ENCODE assay signal across 14 mouse cellular contexts in the genomic region with DNA sequence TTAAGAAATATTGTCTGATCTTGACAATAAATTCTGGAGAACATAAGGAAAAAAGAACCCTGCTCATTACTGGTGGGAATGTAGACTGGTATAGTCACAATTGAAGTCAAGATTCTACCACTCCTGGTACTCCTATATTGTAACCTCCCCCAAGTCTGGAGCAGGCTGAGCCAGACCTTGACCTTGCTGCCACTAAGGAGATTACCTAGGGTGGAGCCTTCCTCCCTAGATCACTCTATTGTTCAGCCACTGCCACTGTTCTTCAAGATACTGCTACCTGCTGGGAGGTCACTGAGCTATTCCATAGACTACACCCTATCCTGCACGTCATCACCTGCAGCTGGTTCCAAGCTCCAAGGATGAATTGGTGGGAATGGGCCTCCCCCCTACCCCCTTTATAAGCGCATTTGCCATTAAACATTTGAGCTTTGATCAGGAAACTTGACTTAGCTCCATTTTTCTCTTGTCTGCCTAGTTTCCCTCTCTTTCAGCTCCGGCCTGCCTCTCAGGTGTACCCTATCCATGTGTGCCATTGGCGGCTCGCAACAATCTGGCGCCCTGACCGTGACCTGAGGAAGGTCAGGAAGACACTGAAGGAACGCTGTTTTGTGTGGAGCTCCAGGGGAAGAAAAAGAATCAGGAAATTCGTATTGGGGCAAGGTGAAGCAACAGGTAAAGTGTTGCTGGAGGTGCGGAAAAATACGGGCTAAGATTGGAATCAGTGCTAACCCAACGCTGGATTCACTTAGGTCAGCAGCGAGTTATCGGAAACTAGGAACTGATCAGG. TPM values are rescaled to one million over a fixed set of nuclear protein-coding genes. Genes with fewer than 3 reads are reported as not detected.
DNase-seq lines count a peak whose midpoint lies in the region; TF ChIP-seq lines count a peak whose summit lies in the region.
"Not testable (repeated sequence)": the region's sequence is repeated elsewhere in the genome, so short reads cannot be mapped to it uniquely, and the experiment has no call there.
"Had no signal": no experiment of that assay in that cellular context is flagged by ENCODE, and none has a peak within 500 bp of the region (broad histone marks: within the 10 kb centered on the region; RNA-seq: fewer than 3 reads in every experiment).

No protein-coding gene starts in this region.

- DNase-seq in ES-CJ7 (ENCODE audit: low read depth, low spot score) (peak; percentile 71), R1 (ENCODE audit: low read depth, low spot score) (peak; percentile 85), ZHBTc4 (ENCODE audit: low read depth, low spot score) (peak; percentile 74)
- DNase-seq in ES-E14 (ENCODE audit: low read depth, low spot score): not testable (repeated sequence)
- DNase-seq in heart, adult 11 months: peak; percentile 84

- in situ Hi-C loops in ES-E14 (cut with MboI; ENCODE audit: low sequenced_read_pairs in 2 of 2, unreplicated experiment in 2 of 2): not testable (repeated sequence)

- TF ChIP-seq POLR2A in ES-Bruce4 (IDR thresholded peaks at IDR 0.05; ENCODE audit: insufficient read depth, low read length); testis, adult 2 months (IDR thresholded peaks at IDR 0.05; ENCODE audit: control insufficient read depth, low read depth, low read length): not testable (repeated sequence)

- not testable (repeated sequence) for H3K27me3 ChIP-seq in E14TG2a.4 (ENCODE audit: insufficient read depth, low read length); ES-Bruce4 (ENCODE audit: control insufficient read depth, insufficient read depth, low read length, poor library complexity, severe bottlenecking); testis, adult 2 months (ENCODE audit: control insufficient read depth, insufficient read depth, low read length)

- not testable (repeated sequence) for H3K36me3 ChIP-seq in E14TG2a.4 (ENCODE audit: insufficient read depth, low read length); ES-Bruce4 (ENCODE audit: control insufficient read depth, insufficient read depth, low read length, poor library complexity, severe bottlenecking); ES-E14 (ENCODE audit: control insufficient read depth, insufficient read depth, low read length, poor library complexity, severe bottlenecking); testis, adult 2 months (ENCODE audit: control insufficient read depth, insufficient read depth, low read length)

- peak overlapping the region; percentile 66 for H3K4me3 ChIP-seq in E14TG2a.4 (replicated peaks; ENCODE audit: low read length)
- H3K4me3 ChIP-seq in ES-Bruce4 (ENCODE audit: low read depth, low read length): peak overlapping the region; percentile 78
- peak overlapping the region; percentile 31 to 56 for H3K4me3 ChIP-seq in ES-E14 (ENCODE audit: insufficient read depth in 1 of 2, low read depth in 1 of 2, low read length in 2 of 2, poor library complexity in 1 of 2, severe bottlenecking in 1 of 2)
- peak overlapping the region; percentile 46 for H3K4me3 ChIP-seq in testis, adult 2 months (ENCODE audit: control insufficient read depth, low read depth, low read length)

- TF ChIP-seq EP300 in ES-Bruce4 (IDR thresholded peaks at IDR 0.05; ENCODE audit: insufficient read depth, low read depth, low read length): peak; percentile 83

- TF ChIP-seq CTCF in E14TG2a.4 (conservative IDR thresholded peaks at IDR 0.05; ENCODE audit: low read length); ES-Bruce4 (IDR thresholded peaks at IDR 0.05; ENCODE audit: low read depth, low read length); testis, adult 2 months (IDR thresholded peaks at IDR 0.05; ENCODE audit: control insufficient read depth, insufficient read depth, insufficient replicate concordance, low read depth, low read length): not testable (repeated sequence)

- H3K9me3 ChIP-seq in E14TG2a.4 (ENCODE audit: low read length) (peaks cover 63% of the 10 kb centered on the region), ES-Bruce4 (replicated peaks; ENCODE audit: control insufficient read depth, insufficient read depth, low read length, poor library complexity, severe bottlenecking) (peaks cover 16% of the 10 kb centered on the region)
- not testable (repeated sequence) for H3K9me3 ChIP-seq in ES-E14 (ENCODE audit: control insufficient read depth, insufficient read depth, low read depth, low read length)

- H3K9ac ChIP-seq in ES-Bruce4 (ENCODE audit: low read depth, poor library complexity, severe bottlenecking): peak overlapping the region; percentile 81
- H3K9ac ChIP-seq in ES-E14 (ENCODE audit: insufficient read depth, low read depth, low read length, poor library complexity, severe bottlenecking): peak overlapping the region; percentile 20

- not testable (repeated sequence) for H3K4me1 ChIP-seq in E14TG2a.4 (replicated peaks; ENCODE audit: low read depth, low read length); ES-Bruce4 (ENCODE audit: control insufficient read depth, insufficient read depth, low read length); ES-E14 (ENCODE audit: control insufficient read depth in 2 of 2, insufficient read depth in 2 of 2, low read length in 2 of 2, poor library complexity in 1 of 2); testis, adult 2 months (ENCODE audit: control insufficient read depth, insufficient read depth, low read length)

- H3K27ac ChIP-seq in ES-Bruce4 (ENCODE audit: insufficient read depth, low read length): peak overlapping the region; percentile 99
- H3K27ac ChIP-seq in ES-E14 (ENCODE audit: insufficient read depth, low read depth, low read length, poor library complexity, severe bottlenecking): peak overlapping the region; percentile 86
- not testable (repeated sequence) for H3K27ac ChIP-seq in testis, adult 2 months (ENCODE audit: control insufficient read depth, insufficient read depth, low read depth, low read length)

RNA-seq across cellular contexts. Expression of gene C7, which starts 39.9 kb away (rescaled TPM):
- polyA plus RNA-seq in ES-Bruce4 (2011; ENCODE audit: insufficient read depth, insufficient read length, low read depth, missing spikeins): 0.24 TPM in 1 of 2 replicates, not detected in the other
- total RNA-seq in ES-E14 (2012; rRNA removed): 0.16 and 0.18 TPM in 2 replicates
- polyA plus RNA-seq in testis, adult 2 months (2012; rRNA removed): 13.4 and 18.0 TPM in 2 replicates
- total RNA-seq: MEL had no signal
- polyA plus RNA-seq: activated CD4-positive, CD25-positive, alpha-beta regulatory T cell, adult 4 months; C2C12; CD4-positive, CD25-positive, alpha-beta regulatory T cell, adult 4 months; G1E; Patski had no signal

Comparison
In these comparisons a context has a peak if more than half of its experiments do, and no peak if none do; other contexts are left out.
1. RNA of gene C7, which starts 39.9 kb away (polyA plus RNA-seq): 13.4 to 18.0 TPM in testis, adult 2 months; 0.24 TPM in ES-Bruce4; every median in the first group is over 10 times any median in the second.
2. Peak in every context shown above with its lines, with median percentiles within 50 percentile points of each other: H3K4me3 ChIP-seq.